Mouse (Mus musculus) heart, postnatal 25 days (tissue): ENCODE results near the gene Sf3b5. TPM values are rescaled to one million over a fixed set of nuclear protein-coding genes. Genes with fewer than 3 reads are reported as not detected.
A peak's percentile ranks its signal among the peaks of the same experiment; 100 is the strongest.
"Not testable (repeated sequence)": the region's sequence is repeated elsewhere in the genome, so short reads cannot be mapped to it uniquely, and the experiment has no call there.

ENCODE experiments used
- DNase-seq: peaks from one replicate; pipeline ENCODE4 v3.0.0; 2022; ENCODE audit warnings: low spot score
- intact Hi-C: fragments of 180-260 bp; cut with DNase I; formaldehyde crosslinking; loops from one replicate; pipeline ENCODE4 v1.15.1; 2025
- total RNA-seq, 2 experiments: library from RNA; stranded (reverse); gene quantifications; 2 replicates each; pipeline ENCODE4 v1.2.3; 2021

Sf3b5 gene
- total RNA-seq, 2 experiments from 2014 or later: 6.3 to 6.9 TPM

DNA sequence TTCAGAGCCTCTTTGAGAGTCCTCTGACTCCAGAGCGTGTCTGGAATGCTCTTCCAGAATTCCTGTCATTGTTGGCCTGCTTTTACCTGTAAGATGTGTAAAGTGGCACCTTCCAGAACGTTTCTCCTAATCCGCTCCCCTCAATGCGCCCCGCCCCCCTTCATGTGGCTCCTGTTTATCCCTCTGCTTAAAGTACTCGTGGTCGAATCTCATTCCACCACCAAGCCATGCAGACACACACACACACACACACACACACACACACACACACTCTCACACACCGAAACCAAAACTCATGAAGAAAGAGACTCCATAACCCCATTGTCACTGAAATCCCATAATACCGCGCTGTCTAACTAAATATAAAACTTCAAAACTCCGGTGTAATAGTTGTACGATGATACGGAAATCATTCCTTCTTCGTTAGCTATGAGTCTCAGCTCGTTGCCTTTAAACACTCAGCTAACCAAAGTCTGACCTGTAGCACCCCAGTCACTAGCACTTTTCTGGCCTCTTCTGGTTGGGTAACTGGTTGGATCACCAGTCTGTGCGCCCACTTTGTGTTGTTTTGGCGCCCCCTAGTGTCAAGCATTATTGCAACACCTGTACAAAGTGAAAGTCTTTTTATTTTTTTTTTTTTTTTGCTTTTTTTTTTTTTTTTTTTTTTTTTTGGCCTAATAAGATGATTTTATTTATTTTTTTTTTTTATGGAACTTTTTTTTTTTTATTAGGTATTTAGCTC lies 8.2 kb upstream of the Sf3b5 start:
- DNase-seq: peak; percentile 44
- intact Hi-C loops: loop anchor here (5.0 kb wide), 1 partner anchor 305 kb away; no protein-coding TSS in a partner anchor

GRCm38 (mm10) chr10:13007876-13008736 lies 3.0 kb downstream of the Sf3b5 start:
- peak; percentile 91 for DNase-seq
- intact Hi-C loops: loop anchor here (5.0 kb wide), 1 partner anchor 86 kb away; no protein-coding TSS in a partner anchor

DNA sequence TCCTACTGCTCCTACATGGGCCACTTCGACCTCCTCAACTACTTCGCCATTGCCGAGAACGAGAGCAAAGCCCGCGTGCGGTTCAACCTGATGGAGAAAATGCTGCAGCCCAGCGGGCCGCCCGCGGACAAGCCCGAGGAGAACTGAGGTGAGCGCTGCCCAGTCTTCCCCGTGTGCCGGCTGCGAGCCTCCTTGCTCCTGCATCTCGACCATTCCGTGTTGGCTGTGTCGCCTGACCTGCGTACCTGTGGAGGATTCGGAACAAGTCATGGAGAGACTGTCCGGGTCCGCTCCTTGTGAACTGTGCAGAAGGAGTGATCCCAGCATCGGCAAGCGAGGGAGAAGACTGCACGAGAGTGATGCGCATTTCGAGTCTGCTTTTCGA lies 3.6 kb downstream of the Sf3b5 start:
- DNase-seq: no peak

GRCm38 (mm10) chr10:13014026-13014425 lies 8.9 kb downstream of the Sf3b5 start:
- no peak for DNase-seq
- intact Hi-C loops: loop anchor here (10.0 kb wide), 1 partner anchor 521 kb away; no protein-coding TSS in a partner anchor

More for the DNA sequence above, 3.6 kb downstream of the Sf3b5 start:
- intact Hi-C loops: loop anchor here (5.0 kb wide), 1 partner anchor 86 kb away; no protein-coding TSS in a partner anchor

DNA sequence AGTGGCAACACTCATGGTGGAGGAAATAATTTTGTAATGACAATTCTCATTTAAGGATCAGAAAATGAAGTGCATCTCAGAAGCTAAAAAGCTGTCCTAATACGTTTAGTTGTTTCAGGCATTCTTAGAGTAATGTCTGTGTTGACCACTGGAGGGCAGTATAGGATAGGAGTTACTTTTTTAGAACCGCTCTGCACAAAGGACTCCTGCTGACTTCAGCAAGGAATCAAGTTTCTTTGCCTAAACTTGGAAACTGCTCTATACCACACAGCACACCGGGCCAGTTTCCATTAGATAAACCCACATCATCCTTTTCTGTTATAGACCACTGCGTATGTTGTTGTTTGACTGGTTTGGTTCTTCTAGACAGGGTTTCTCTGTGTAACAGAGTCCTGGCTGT lies 11.4 kb downstream of the Sf3b5 start:
- DNase-seq: no peak
- intact Hi-C loops: loop anchor here (1.0 to 10.0 kb wide), 4 partner anchors 70 to 1186 kb away; no protein-coding TSS in a partner anchor

DNA sequence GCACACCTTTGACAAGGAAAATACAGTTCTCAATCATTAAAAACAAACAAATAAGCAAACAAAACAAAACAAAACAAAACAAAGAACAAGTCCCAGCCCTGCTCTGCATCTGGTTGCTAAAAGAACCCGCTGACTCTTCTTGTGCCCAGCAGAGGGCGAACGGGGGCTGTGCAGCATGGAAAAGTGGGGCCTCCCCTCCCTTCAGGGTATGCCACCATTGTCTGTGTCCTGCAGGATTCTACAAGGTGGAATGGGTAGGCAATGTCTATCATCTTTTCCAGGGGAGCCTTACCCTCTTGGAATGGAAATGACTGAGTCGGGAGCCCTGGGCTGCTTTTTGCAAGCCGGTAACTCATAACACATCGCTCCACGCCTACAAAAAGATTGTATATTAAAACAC lies 13.4 kb downstream of the Sf3b5 start:
- intact Hi-C loops: loop anchor here (5.0 to 10.0 kb wide), 2 partner anchors 516 to 1184 kb away; no protein-coding TSS in a partner anchor
- DNase-seq: no peak

- no peak for DNase-seq
- intact Hi-C loops: loop anchor here (5.0 to 10.0 kb wide), 2 partner anchors 516 to 1183 kb away; no protein-coding TSS in a partner anchor
Measured at GRCm38 (mm10) chr10:13019026-13019425, 13.9 kb downstream of the Sf3b5 start.

DNA sequence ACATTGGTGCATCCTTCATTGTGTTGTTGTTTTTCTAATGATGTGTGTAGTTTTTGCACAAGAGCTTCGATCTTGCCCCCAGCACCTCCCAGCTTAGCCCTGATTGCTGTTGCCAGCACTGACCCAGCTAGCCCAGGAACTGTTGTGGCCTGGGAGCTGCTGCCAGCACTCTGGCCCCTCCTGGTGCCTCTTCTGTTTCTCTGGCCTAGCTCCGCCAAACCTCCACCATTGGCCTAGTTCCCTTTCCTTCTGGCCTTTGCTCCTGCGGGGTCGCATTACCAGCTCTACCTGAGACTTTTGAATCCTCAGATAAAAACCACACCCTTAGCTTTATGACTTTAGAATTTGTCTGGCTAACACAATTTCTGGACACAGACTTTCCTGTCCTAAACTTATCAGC lies 17.0 kb downstream of the Sf3b5 start:
- intact Hi-C loops: no loop called here
- no peak for DNase-seq

DNA sequence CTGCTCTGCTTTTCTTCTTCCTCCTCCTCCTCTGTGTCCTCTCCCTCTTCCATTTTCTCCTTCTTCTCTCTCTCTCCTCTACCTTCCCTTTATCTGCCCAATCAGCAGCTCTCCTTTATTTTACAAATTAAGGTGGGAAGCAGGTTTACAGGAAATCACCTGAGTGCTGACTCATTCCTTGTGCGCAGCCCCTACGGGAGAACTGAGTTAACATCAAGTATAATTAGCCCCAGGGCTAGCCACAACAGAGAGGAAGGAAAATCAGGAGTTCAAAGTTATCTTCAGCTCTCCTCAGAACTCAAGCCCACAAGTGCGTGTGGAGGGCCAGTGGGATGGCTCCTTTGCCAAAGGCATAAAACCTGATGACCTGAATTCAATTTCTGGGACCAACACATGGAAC lies 18.8 kb downstream of the Sf3b5 start:
- DNase-seq, intact Hi-C loops: not testable (repeated sequence)

GRCm38 (mm10) chr10:13027702-13028101 lies 22.6 kb downstream of the Sf3b5 start:
- intact Hi-C loops: no loop called here
- no peak for DNase-seq

- DNase-seq: no peak
- intact Hi-C loops: no loop called here
Measured at GRCm38 (mm10) chr10:13028215-13028614, 23.1 kb downstream of the Sf3b5 start.

GRCm38 (mm10) chr10:13029416-13029815 lies 24.3 kb downstream of the Sf3b5 start:
- DNase-seq: no peak
- intact Hi-C loops: no loop called here

DNA sequence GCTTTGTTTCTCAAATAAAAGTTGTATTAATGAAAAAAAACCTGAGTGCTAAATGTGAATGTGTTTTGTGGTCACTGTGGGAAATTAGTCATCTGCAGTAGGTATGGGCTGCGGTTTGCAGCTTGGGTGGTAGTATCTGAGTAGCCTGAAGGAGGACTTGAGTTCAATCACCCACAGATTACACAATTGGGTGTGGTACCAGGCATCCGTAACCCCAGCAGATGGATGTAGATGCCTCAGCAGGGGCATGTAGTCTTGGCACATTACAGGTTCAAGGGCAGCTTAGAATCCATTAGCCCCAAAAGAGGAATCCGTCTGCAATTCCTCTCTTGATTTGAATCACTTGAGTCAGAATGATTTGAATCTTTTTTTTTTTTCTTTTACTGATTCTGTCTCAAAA lies 30.1 kb downstream of the Sf3b5 start:
- intact Hi-C loops: no loop called here
- no peak for DNase-seq

GRCm38 (mm10) chr10:13039637-13040174 lies 34.6 kb downstream of the Sf3b5 start:
- intact Hi-C loops: no loop called here
- no peak for DNase-seq

DNA sequence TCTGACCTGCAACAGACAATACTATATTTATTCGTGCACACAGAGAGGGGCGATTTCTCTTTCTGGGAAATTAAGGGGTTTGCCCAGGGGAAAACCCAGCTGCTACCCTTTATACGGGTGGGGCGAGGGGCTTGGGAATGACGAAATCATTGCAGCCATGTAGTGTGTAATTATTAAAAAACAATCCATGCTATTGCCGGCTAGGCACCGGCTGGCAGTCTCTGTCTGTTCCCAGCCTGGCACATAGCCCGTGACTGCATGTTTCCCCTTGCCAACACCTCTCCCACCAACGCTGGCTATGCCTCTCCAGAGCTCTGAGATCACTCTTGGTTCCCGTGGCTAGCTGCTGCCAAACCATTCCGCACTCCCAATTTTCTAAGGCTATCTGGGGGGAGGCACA lies 39.5 kb downstream of the Sf3b5 start:
- intact Hi-C loops: no loop called here
- no peak for DNase-seq

DNA sequence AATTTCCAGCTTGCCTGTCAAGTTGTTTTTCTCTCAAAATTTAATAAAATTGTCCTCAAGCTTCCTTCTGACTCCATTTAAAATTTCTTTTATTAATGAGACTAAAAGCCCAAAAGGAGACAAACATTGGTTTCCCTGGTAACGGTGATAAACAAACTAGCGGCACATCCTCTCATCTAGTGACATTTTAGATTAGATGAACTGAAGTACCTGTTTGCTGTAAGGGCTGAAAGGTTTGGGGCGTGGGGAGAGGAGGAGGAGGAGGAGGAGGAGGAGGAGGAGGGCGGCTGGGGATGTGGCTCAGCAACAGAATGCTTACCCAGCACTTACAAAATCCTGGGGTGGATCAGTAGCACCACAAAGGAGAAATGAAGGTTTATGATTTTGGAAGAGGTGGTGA lies 42.7 kb downstream of the Sf3b5 start:
- DNase-seq: no peak
- intact Hi-C loops: no loop called here

GRCm38 (mm10) chr10:13056863-13057381 lies 51.8 kb downstream of the Sf3b5 start:
- intact Hi-C loops: no loop called here

More at GRCm38 (mm10) chr10:13056863-13057381, 51.8 kb downstream of the Sf3b5 start:
- no peak for DNase-seq
